In genomic region chr2:135853085-135853484, GRCm38 (mm10) we compare ENCODE assay signal across 16 mouse cellular contexts.
DNase-seq lines count a peak whose midpoint lies in the region; ATAC-seq and TF ChIP-seq lines count a peak whose summit lies in the region.
"Had no signal": no experiment of that assay in that cellular context is flagged by ENCODE, and none has a peak within 500 bp of the region (broad histone marks: within the 10 kb centered on the region; RNA-seq: fewer than 3 reads in every experiment).

No protein-coding gene starts in this region.

- peak; percentile 55 for DNase-seq in adrenal gland, adult 2 months
- DNase-seq in adrenal gland, adult 18-20 months (ENCODE audit: low spot score in 2 of 2), result no peak
- DNase-seq in liver, postnatal 0 days, result no peak
- no peak for DNase-seq in liver, embryonic 11.5 days (ENCODE audit: low spot score)
- peak; percentile 35 for DNase-seq in lung, postnatal 14 days
- DNase-seq in cerebellum, postnatal 10 days, result no peak
- DNase-seq in left cerebral cortex, postnatal 4 days, result no peak
- no peak for DNase-seq in urinary bladder, postnatal 25 days (ENCODE audit: low spot score)
- DNase-seq: cerebellum, adult 9-10 months; embryo, embryonic 11 days; lung, embryonic 14.5 days had no signal

- TF ChIP-seq CTCF in liver, postnatal 0 days (IDR thresholded peaks at IDR 0.05; ENCODE audit: low read depth), result no peak

- no peak overlapping the region for H3K4me2 ChIP-seq in liver, postnatal 0 days (ENCODE audit: low read depth, low read length)
- no peak overlapping the region for H3K4me2 ChIP-seq in liver, embryonic 11.5 days
- H3K4me2 ChIP-seq: lung, embryonic 14.5 days had no signal

- intact Hi-C loops in left cerebral cortex, postnatal 4 days (cut with DNase I), result no loop called here

- H3K4me1 ChIP-seq in liver, postnatal 0 days (ENCODE audit: insufficient read depth), result peaks cover 1% of the 10 kb centered on the region; the same call in 1 of the 2 replicates
- H3K4me1 ChIP-seq in liver, embryonic 11.5 days (replicated peaks; ENCODE audit: control insufficient read depth, insufficient read depth, low read length), result no peaks in the 10 kb centered on the region
- H3K4me1 ChIP-seq: hindbrain, embryonic 10.5 days had no signal

- ATAC-seq in liver, postnatal 0 days, result peak; percentile 29; the same call in 1 of the 2 replicates
- ATAC-seq in liver, embryonic 11.5 days (replicated peaks; ENCODE audit: low FRiP score), result no peak
- ATAC-seq: forebrain, embryonic 16.5 days; hindbrain, postnatal 0 days; intestine, postnatal 0 days had no signal

- H3K27ac ChIP-seq in liver, postnatal 0 days (ENCODE audit: low read depth), result no peak overlapping the region
- no peak overlapping the region for H3K27ac ChIP-seq in liver, embryonic 11.5 days (ENCODE audit: low read depth, low read length)
- H3K27ac ChIP-seq: hindbrain, embryonic 10.5 days had no signal

- no peaks in the 10 kb centered on the region for H3K27me3 ChIP-seq in liver, postnatal 0 days (ENCODE audit: insufficient read depth, low read length)
- no peaks in the 10 kb centered on the region for H3K27me3 ChIP-seq in liver, embryonic 11.5 days (replicated peaks; ENCODE audit: control insufficient read depth, insufficient read depth, low read length)
- H3K27me3 ChIP-seq: CH12.LX had no signal

- 65% methylated on average over 2 of the region's 2 CpGs for WGBS in liver, postnatal 0 days (ENCODE audit: insufficient replicate concordance)
- WGBS in liver, embryonic 11.5 days, result 78% methylated on average over 2 of the region's 2 CpGs

- no peak for TF ChIP-seq EP300 in liver, postnatal 0 days (IDR thresholded peaks at IDR 0.05; ENCODE audit: low read depth)

- H3K9ac ChIP-seq in liver, postnatal 0 days (replicated peaks), result no peak overlapping the region
- no peak overlapping the region for H3K9ac ChIP-seq in liver, embryonic 11.5 days (ENCODE audit: low read depth, low read length)
- H3K9ac ChIP-seq: lung, embryonic 14.5 days had no signal

- H3K4me3 ChIP-seq in liver, postnatal 0 days (ENCODE audit: low read depth, low read length), result no peak overlapping the region
- no peak overlapping the region for H3K4me3 ChIP-seq in liver, embryonic 11.5 days (ENCODE audit: low read depth, low read length)
- H3K4me3 ChIP-seq: hindbrain, embryonic 10.5 days had no signal

- no peaks in the 10 kb centered on the region for H3K9me3 ChIP-seq in liver, postnatal 0 days (ENCODE audit: low read length)
- no peaks in the 10 kb centered on the region for H3K9me3 ChIP-seq in liver, embryonic 11.5 days (ENCODE audit: control insufficient read depth, low read length)
- H3K9me3 ChIP-seq: hindbrain, embryonic 10.5 days had no signal

- H3K36me3 ChIP-seq in liver, postnatal 0 days (replicated peaks; ENCODE audit: insufficient read depth, low read length), result no peaks in the 10 kb centered on the region
- H3K36me3 ChIP-seq in liver, embryonic 11.5 days (ENCODE audit: control insufficient read depth, insufficient read depth, low read length), result no peaks in the 10 kb centered on the region
- H3K36me3 ChIP-seq: hindbrain, embryonic 10.5 days had no signal

Comparison
In these comparisons a context has a peak if more than half of its experiments do, and no peak if none do; other contexts are left out.
1. DNase-seq: peak in adrenal gland, adult 2 months (single experiment) and lung, postnatal 14 days (single experiment); none in adrenal gland, adult 18-20 months (0 of 2), liver, postnatal 0 days (single experiment), liver, embryonic 11.5 days (single experiment), cerebellum, postnatal 10 days (0 of 2), left cerebral cortex, postnatal 4 days (single experiment) and urinary bladder, postnatal 25 days (single experiment).